Mouse (Mus musculus): ENCODE results near the gene Lrtm2. TPM values are rescaled to one million over a fixed set of nuclear protein-coding genes. Genes with fewer than 3 reads are reported as not detected.

The Lrtm2 gene
- polyA plus RNA-seq, 1 experiment from 2014 or later = 0.19 TPM

DNA sequence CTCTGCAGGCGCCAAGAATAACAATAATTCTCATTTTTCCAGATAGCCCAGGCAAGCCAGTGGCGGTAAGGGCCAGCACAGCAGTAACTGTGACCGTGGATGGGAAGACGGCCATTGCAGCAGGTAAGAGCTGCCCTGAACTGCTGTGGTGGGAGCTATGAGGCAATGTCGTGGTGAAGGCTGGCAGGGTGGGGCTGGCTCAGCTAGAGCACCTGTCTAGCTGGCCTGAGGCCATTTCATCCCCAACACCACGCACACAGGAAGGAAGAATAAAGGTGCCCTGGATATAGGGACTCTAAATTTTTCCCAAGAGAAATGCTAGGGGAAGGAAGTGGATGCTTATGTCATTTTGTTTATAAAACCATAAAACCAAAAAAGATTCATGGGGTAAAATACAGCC, 18.2 kb downstream of the Lrtm2 start:
- Histone ChIP-seq H3K27me3 (ENCODE audit: poor library complexity, severe bottlenecking) (no peaks in the 10 kb centered on the region; the same call in none of the 2 replicates), H3K4me3 (no peak overlapping the region), H3K36me3 (replicated peaks) (no peaks in the 10 kb centered on the region), H3K27ac (no peak overlapping the region), H3K9me3 (no peaks in the 10 kb centered on the region), H3K4me1 (peaks cover 23% of the 10 kb centered on the region)
- no peak for DNase-seq (ENCODE audit: extremely low spot score, low spot score)
- 88% methylated on average over 6 of the region's 6 CpGs for WGBS

DNA sequence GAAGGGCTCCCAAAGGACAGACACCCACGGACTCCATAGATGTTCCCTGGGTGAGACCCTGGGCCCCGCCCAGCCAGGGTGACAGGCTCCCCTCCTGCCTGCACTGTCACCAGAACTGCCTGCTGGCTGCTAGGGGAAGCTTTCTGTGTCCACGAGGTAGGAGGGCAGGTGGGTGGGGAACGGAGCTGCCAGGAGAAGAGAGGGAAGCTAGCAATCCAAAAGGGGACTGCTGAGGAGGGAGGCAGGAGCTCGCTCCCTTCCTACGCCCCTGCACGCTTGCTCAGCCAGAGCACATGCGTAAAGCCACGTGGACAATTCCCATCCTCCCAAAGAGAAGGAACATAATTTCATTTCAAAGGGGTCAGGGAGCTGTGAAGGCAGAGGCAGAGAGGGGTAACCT, 20.4 kb downstream of the Lrtm2 start:
- H3K27me3 ChIP-seq (ENCODE audit: poor library complexity, severe bottlenecking) = no peaks in the 10 kb centered on the region; the same call in none of the 2 replicates
- no peak overlapping the region for H3K27ac ChIP-seq
- WGBS = 68% methylated on average over 9 of the region's 9 CpGs
- H3K36me3 ChIP-seq (replicated peaks) = no peaks in the 10 kb centered on the region
- H3K4me1 ChIP-seq = peaks cover 21% of the 10 kb centered on the region
- DNase-seq (ENCODE audit: extremely low spot score, low spot score) = no peak
- no peak overlapping the region for H3K4me3 ChIP-seq
- H3K9me3 ChIP-seq = no peaks in the 10 kb centered on the region

DNA sequence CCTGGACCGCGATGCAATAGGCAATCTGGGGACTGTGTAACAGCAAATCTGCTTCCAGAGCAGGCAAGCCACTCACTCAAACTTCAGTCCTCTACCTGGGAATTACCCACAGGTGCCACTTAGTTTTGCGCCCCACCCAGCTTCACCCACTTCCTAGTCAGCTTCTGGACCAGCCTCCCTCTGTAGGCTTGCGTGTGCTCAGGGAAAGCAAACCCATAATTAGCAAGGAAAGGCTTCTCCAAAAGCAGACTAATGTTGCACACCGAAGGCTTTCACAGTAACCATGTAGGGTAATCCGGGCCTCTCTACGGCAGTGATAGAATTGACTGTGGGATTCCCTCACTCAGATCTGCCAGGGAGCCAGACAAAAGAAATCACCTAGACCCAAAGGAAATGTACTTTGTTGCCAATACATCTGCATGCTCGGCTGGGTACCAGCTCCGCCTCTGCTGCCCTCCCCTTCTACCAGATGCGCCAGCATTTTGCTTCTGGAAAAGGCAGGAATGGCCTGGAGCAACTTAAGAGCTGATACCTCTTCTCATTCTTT, 22.6 kb downstream of the Lrtm2 start:
- Histone ChIP-seq H3K4me1 (peaks cover 3% of the 10 kb centered on the region), H3K27ac (no peak overlapping the region), H3K36me3 (replicated peaks) (no peaks in the 10 kb centered on the region), H3K9me3 (no peaks in the 10 kb centered on the region), H3K27me3 (ENCODE audit: poor library complexity, severe bottlenecking) (no peaks in the 10 kb centered on the region; the same call in none of the 2 replicates), H3K4me3 (no peak overlapping the region)
- DNase-seq (ENCODE audit: extremely low spot score, low spot score) = no peak
- 54% methylated on average over 10 of the region's 10 CpGs for WGBS

GRCm38 (mm10) chr6:119303331-119303730, 27.2 kb downstream of the Lrtm2 start:
- H3K27ac ChIP-seq = no peak overlapping the region
- H3K4me1 ChIP-seq = peaks cover 3% of the 10 kb centered on the region
- no peaks in the 10 kb centered on the region for H3K36me3 ChIP-seq (replicated peaks)
- H3K4me3 ChIP-seq = no peak overlapping the region
- DNase-seq (ENCODE audit: extremely low spot score, low spot score) = no peak
- WGBS = 89% methylated on average over 6 of the region's 6 CpGs
- no peaks in the 10 kb centered on the region; the same call in 1 of the 2 replicates for H3K27me3 ChIP-seq (ENCODE audit: poor library complexity, severe bottlenecking)
- no peaks in the 10 kb centered on the region for H3K9me3 ChIP-seq

GRCm38 (mm10) chr6:119301310-119301709, 29.3 kb downstream of the Lrtm2 start:
- DNase-seq (ENCODE audit: extremely low spot score, low spot score) = no peak
- no peak overlapping the region for H3K27ac ChIP-seq
- 93% methylated on average over 3 of the region's 3 CpGs for WGBS

GRCm38 (mm10) chr6:119280761-119281160, 49.8 kb downstream of the Lrtm2 start:
- Histone ChIP-seq H3K27me3 (ENCODE audit: poor library complexity, severe bottlenecking) (no peaks in the 10 kb centered on the region), H3K36me3 (replicated peaks) (no peaks in the 10 kb centered on the region), H3K27ac (no peak overlapping the region), H3K4me3 (no peak overlapping the region), H3K4me1 (peaks cover 5% of the 10 kb centered on the region; the same call in 1 of the 2 replicates), H3K9me3 (no peaks in the 10 kb centered on the region)
- no peak for DNase-seq (ENCODE audit: extremely low spot score, low spot score)
- 86% methylated on average over 9 of the region's 9 CpGs for WGBS

More at GRCm38 (mm10) chr6:119301310-119301709, 29.3 kb downstream of the Lrtm2 start:
- no peak overlapping the region for H3K4me3 ChIP-seq
- no peaks in the 10 kb centered on the region for H3K9me3 ChIP-seq
- no peaks in the 10 kb centered on the region for H3K36me3 ChIP-seq (replicated peaks)
- H3K27me3 ChIP-seq (ENCODE audit: poor library complexity, severe bottlenecking) = no peaks in the 10 kb centered on the region
- H3K4me1 ChIP-seq = no peaks in the 10 kb centered on the region

- no peak for DNase-seq (ENCODE audit: extremely low spot score, low spot score)
- Histone ChIP-seq H3K4me1 (peaks cover 5% of the 10 kb centered on the region), H3K4me3 (no peak overlapping the region), H3K27ac (no peak overlapping the region), H3K9me3 (no peaks in the 10 kb centered on the region), H3K27me3 (ENCODE audit: poor library complexity, severe bottlenecking) (no peaks in the 10 kb centered on the region), H3K36me3 (replicated peaks) (no peaks in the 10 kb centered on the region)
- WGBS = 77% methylated on average over 2 of the region's 2 CpGs
These were observed 53.9 kb downstream of the Lrtm2 start for GRCm38 (mm10) chr6:119276713-119277112.

Other genes starting within 250 kb of the Lrtm2 start
- 11.1 and 11.2 TPM in 2 replicates for gene Dcp1b, start 155.5 kb downstream of the Lrtm2 start, polyA plus RNA-seq (2016; fragmentation: Nextera tagmentation; extraction: Ambion mirVana)
- 1.8 and 2.0 TPM in 2 replicates for gene Cacna1c, start 134.3 kb downstream of the Lrtm2 start, polyA plus RNA-seq (2016; fragmentation: Nextera tagmentation; extraction: Ambion mirVana)
- not detected in 2 replicates for gene Cacna2d4, start 94.2 kb downstream of the Lrtm2 start, polyA plus RNA-seq (2016; fragmentation: Nextera tagmentation; extraction: Ambion mirVana)
- gene Adipor2, start 86.9 kb upstream of the Lrtm2 start, polyA plus RNA-seq (2016; fragmentation: Nextera tagmentation; extraction: Ambion mirVana) = 37.1 and 38.8 TPM in 2 replicates
- 3.5 and 3.6 TPM in 2 replicates for gene Fbxl14, start 148.9 kb upstream of the Lrtm2 start, polyA plus RNA-seq (2016; fragmentation: Nextera tagmentation; extraction: Ambion mirVana)
- 19.3 and 23.9 TPM in 2 replicates for gene Wnt5b, start 213.6 kb upstream of the Lrtm2 start, polyA plus RNA-seq (2016; fragmentation: Nextera tagmentation; extraction: Ambion mirVana)

Data from forebrain, embryonic 10.5 days (tissue).